Mouse (Mus musculus): ENCODE measurements at regions not wholly inside any gene's neighbourhood (a gene's known extent, or its start where the extent isn't known, plus 50 kb on each side); places are given as distances from the start of the nearest gene placed in this dataset.

GRCm38 (mm10) chr17:78132116-78132515, 67.9 kb upstream of the Crim1 start:
- TF ChIP-seq CTCF (conservative IDR thresholded peaks at IDR 0.05; ENCODE audit: low read length) = no peak
- no peak for TF ChIP-seq NANOG (IDR thresholded peaks at IDR 0.05; ENCODE audit: borderline replicate concordance, low read length)
- no peak for TF ChIP-seq POU5F1 (IDR thresholded peaks at IDR 0.05; ENCODE audit: borderline replicate concordance, low read length)
